Mouse (Mus musculus): Measurements from ENCODE around the gene Ankrd23. TPM values are rescaled to one million over a fixed set of nuclear protein-coding genes. Genes with fewer than 3 reads are reported as not detected.

Gene Ankrd23
- polyA plus RNA-seq, 1 experiment from 2014 or later, result 15.9 TPM

- Histone ChIP-seq H3K27me3 (no peaks in the 10 kb centered on the region), H3K36me3 (0 out of 2 replicates have a peak, but pooled peaks cover under 1% of the 10 kb centered on the region), H3K4me1 (peaks cover 25% of the 10 kb centered on the region), H3K4me2 (peak within 1 kb of the TSS; percentile 97), H3K9ac (peak within 1 kb of the TSS; percentile 90), H3K9me3 (0 out of 2 replicates have a peak, but pooled peaks cover 3% of the 10 kb centered on the region), H3K27ac (peak within 1 kb of the TSS; percentile 99), H3K4me3 (peak within 1 kb of the TSS; percentile 100)
- ATAC-seq (ENCODE audit: borderline replicate concordance, extremely low read depth, low FRiP score, low TSS enrichment), result peak; percentile 99
- WGBS, result 2% methylated on average over 50 of the region's 51 CpGs
Measured at GRCm38 (mm10) chr1:36511289-36512021, 25.2 kb downstream of the Ankrd23 start, which contains the start of gene Cnnm3. Cnnm3 (plus strand) TSS chr1:36511867.

GRCm38 (mm10) chr1:36508238-36508637 lies 28.4 kb downstream of the Ankrd23 start:
- WGBS, result 67% methylated on average over 5 of the region's 5 CpGs
- no peak for ATAC-seq (ENCODE audit: borderline replicate concordance, extremely low read depth, low FRiP score, low TSS enrichment)
- Histone ChIP-seq H3K9ac (no peak overlapping the region), H3K36me3 (0 out of 2 replicates have a peak, but pooled peaks cover 3% of the 10 kb centered on the region), H3K27me3 (no peaks in the 10 kb centered on the region), H3K4me3 (no peak overlapping the region), H3K27ac (no peak overlapping the region), H3K9me3 (0 out of 2 replicates have a peak, but pooled peaks cover 3% of the 10 kb centered on the region), H3K4me1 (peaks cover 6% of the 10 kb centered on the region), H3K4me2 (no peak overlapping the region)

GRCm38 (mm10) chr1:36501261-36501660 lies 35.4 kb downstream of the Ankrd23 start:
- 0 out of 2 replicates have a peak, but pooled peaks have one; percentile 8 for ATAC-seq (ENCODE audit: borderline replicate concordance, extremely low read depth, low FRiP score, low TSS enrichment)

GRCm38 (mm10) chr1:36497312-36497711 lies 39.4 kb downstream of the Ankrd23 start:
- peaks cover 4% of the 10 kb centered on the region; the same call in 1 of the 2 replicates for H3K4me1 ChIP-seq
- no peak for ATAC-seq (ENCODE audit: borderline replicate concordance, extremely low read depth, low FRiP score, low TSS enrichment)
- no peaks in the 10 kb centered on the region for H3K9me3 ChIP-seq
- H3K9ac ChIP-seq, result no peak overlapping the region
- H3K27me3 ChIP-seq, result no peaks in the 10 kb centered on the region
- no peak overlapping the region for H3K4me2 ChIP-seq
- H3K4me3 ChIP-seq, result no peak overlapping the region
- H3K27ac ChIP-seq, result no peak overlapping the region
- WGBS, result 70% methylated on average over 2 of the region's 2 CpGs
- H3K36me3 ChIP-seq, result 0 out of 2 replicates have a peak, but pooled peaks cover 2% of the 10 kb centered on the region

More at GRCm38 (mm10) chr1:36501261-36501660, 35.4 kb downstream of the Ankrd23 start:
- no peaks in the 10 kb centered on the region for H3K4me1 ChIP-seq
- H3K4me2 ChIP-seq, result no peak overlapping the region
- H3K27ac ChIP-seq, result no peak overlapping the region
- no peak overlapping the region for H3K9ac ChIP-seq
- H3K36me3 ChIP-seq, result 0 out of 2 replicates have a peak, but pooled peaks cover 2% of the 10 kb centered on the region
- H3K4me3 ChIP-seq, result no peak overlapping the region
- H3K9me3 ChIP-seq, result no peaks in the 10 kb centered on the region
- 6% methylated on average over 3 of the region's 3 CpGs for WGBS
- no peaks in the 10 kb centered on the region for H3K27me3 ChIP-seq

- Histone ChIP-seq H3K9me3 (no peaks in the 10 kb centered on the region), H3K4me2 (no peak overlapping the region), H3K36me3 (0 out of 2 replicates have a peak, but pooled peaks cover 2% of the 10 kb centered on the region), H3K27me3 (no peaks in the 10 kb centered on the region), H3K4me3 (no peak overlapping the region), H3K27ac (no peak overlapping the region), H3K9ac (no peak overlapping the region), H3K4me1 (peaks cover 7% of the 10 kb centered on the region; the same call in 1 of the 2 replicates)
- 42% methylated on average over 2 of the region's 2 CpGs for WGBS
- no peak for ATAC-seq (ENCODE audit: borderline replicate concordance, extremely low read depth, low FRiP score, low TSS enrichment)
Measured at GRCm38 (mm10) chr1:36496719-36497118, 40.0 kb downstream of the Ankrd23 start.

GRCm38 (mm10) chr1:36493299-36493698 lies 43.4 kb downstream of the Ankrd23 start:
- WGBS, result 68% methylated on average over 6 of the region's 6 CpGs
- Histone ChIP-seq H3K36me3 (0 out of 2 replicates have a peak, but pooled peaks cover under 1% of the 10 kb centered on the region), H3K9me3 (no peaks in the 10 kb centered on the region), H3K4me3 (no peak overlapping the region), H3K27me3 (no peaks in the 10 kb centered on the region), H3K9ac (no peak overlapping the region), H3K4me1 (peaks cover 7% of the 10 kb centered on the region; the same call in 1 of the 2 replicates), H3K4me2 (no peak overlapping the region), H3K27ac (no peak overlapping the region)
- no peak for ATAC-seq (ENCODE audit: borderline replicate concordance, extremely low read depth, low FRiP score, low TSS enrichment)

- 31% methylated on average over 9 of the region's 9 CpGs for WGBS
- H3K9ac ChIP-seq, result no peak overlapping the region
Measured at GRCm38 (mm10) chr1:36492416-36493139, 44.1 kb downstream of the Ankrd23 start.

GRCm38 (mm10) chr1:36489661-36490060 lies 47.0 kb downstream of the Ankrd23 start:
- no peak overlapping the region for H3K9ac ChIP-seq
- WGBS, result 77% methylated on average over 6 of the region's 6 CpGs
- H3K27me3 ChIP-seq, result no peaks in the 10 kb centered on the region
- no peaks in the 10 kb centered on the region for H3K9me3 ChIP-seq
- peaks cover 7% of the 10 kb centered on the region; the same call in 1 of the 2 replicates for H3K4me1 ChIP-seq
- H3K27ac ChIP-seq, result no peak overlapping the region
- ATAC-seq (ENCODE audit: borderline replicate concordance, extremely low read depth, low FRiP score, low TSS enrichment), result no peak
- H3K4me3 ChIP-seq, result no peak overlapping the region
- no peak overlapping the region for H3K4me2 ChIP-seq
- H3K36me3 ChIP-seq, result no peaks in the 10 kb centered on the region

More at GRCm38 (mm10) chr1:36492416-36493139, 44.1 kb downstream of the Ankrd23 start:
- no peaks in the 10 kb centered on the region for H3K36me3 ChIP-seq
- no peaks in the 10 kb centered on the region for H3K9me3 ChIP-seq
- H3K27me3 ChIP-seq, result no peaks in the 10 kb centered on the region
- H3K27ac ChIP-seq, result no peak overlapping the region
- H3K4me3 ChIP-seq, result no peak overlapping the region
- H3K4me2 ChIP-seq, result no peak overlapping the region
- peaks cover 7% of the 10 kb centered on the region; the same call in 1 of the 2 replicates for H3K4me1 ChIP-seq
- peak; percentile 79; the same call in 1 of the 2 replicates for ATAC-seq (ENCODE audit: borderline replicate concordance, extremely low read depth, low FRiP score, low TSS enrichment)

GRCm38 (mm10) chr1:36487111-36487510 lies 49.6 kb downstream of the Ankrd23 start:
- H3K4me3 ChIP-seq, result no peak overlapping the region
- no peak overlapping the region for H3K4me2 ChIP-seq
- WGBS, result 79% methylated on average over 9 of the region's 9 CpGs
- H3K27ac ChIP-seq, result no peak overlapping the region
- no peak overlapping the region for H3K9ac ChIP-seq
- H3K36me3 ChIP-seq, result no peaks in the 10 kb centered on the region
- no peaks in the 10 kb centered on the region for H3K9me3 ChIP-seq
- no peaks in the 10 kb centered on the region for H3K27me3 ChIP-seq
- H3K4me1 ChIP-seq, result 0 out of 2 replicates have a peak, but pooled peaks cover under 1% of the 10 kb centered on the region
- no peak for ATAC-seq (ENCODE audit: borderline replicate concordance, extremely low read depth, low FRiP score, low TSS enrichment)

- no peaks in the 10 kb centered on the region for H3K27me3 ChIP-seq
Measured at GRCm38 (mm10) chr1:36485080-36485479, 51.6 kb downstream of the Ankrd23 start.

GRCm38 (mm10) chr1:36483825-36484224 lies 52.9 kb downstream of the Ankrd23 start:
- Histone ChIP-seq H3K27me3 (no peaks in the 10 kb centered on the region), H3K4me3 (no peak overlapping the region), H3K4me2 (no peak overlapping the region), H3K4me1 (no peaks in the 10 kb centered on the region), H3K36me3 (no peaks in the 10 kb centered on the region), H3K27ac (no peak overlapping the region), H3K9ac (no peak overlapping the region), H3K9me3 (no peaks in the 10 kb centered on the region)
- WGBS, result 67% methylated on average over 4 of the region's 4 CpGs
- no peak for ATAC-seq (ENCODE audit: borderline replicate concordance, extremely low read depth, low FRiP score, low TSS enrichment)

More at GRCm38 (mm10) chr1:36485080-36485479, 51.6 kb downstream of the Ankrd23 start:
- no peak overlapping the region for H3K9ac ChIP-seq
- no peaks in the 10 kb centered on the region for H3K4me1 ChIP-seq
- 55% methylated on average over 7 of the region's 7 CpGs for WGBS
- H3K36me3 ChIP-seq, result no peaks in the 10 kb centered on the region
- no peak for ATAC-seq (ENCODE audit: borderline replicate concordance, extremely low read depth, low FRiP score, low TSS enrichment)
- no peak overlapping the region for H3K4me2 ChIP-seq
- no peaks in the 10 kb centered on the region for H3K9me3 ChIP-seq
- H3K27ac ChIP-seq, result no peak overlapping the region
- H3K4me3 ChIP-seq, result no peak overlapping the region

Data from lung, embryonic 15.5 days (tissue).